Mouse (Mus musculus) CH12.LX (cell line): Measurements from ENCODE around the gene Gm39653. TPM values are rescaled to one million over a fixed set of nuclear protein-coding genes. Genes with fewer than 3 reads are reported as not detected.

Experiments
- DNase-seq: peaks from one replicate; pipeline ENCODE4 v3.0.0-alpha.2; 2013; ENCODE audit errors: extremely low read depth
- H3K27ac ChIP-seq: 2 replicates; pipeline ENCODE4 v1.5.1; 2012; ENCODE audit warnings: low read depth, mild to moderate bottlenecking, control low read depth, moderate library complexity; ENCODE audit not compliant: insufficient read depth
- H3K27me3 ChIP-seq: replicated peaks from 2 replicates; pipeline ENCODE3; 2012; ENCODE audit warnings: inconsistent platforms
- H3K36me3 ChIP-seq, 2 experiments: replicated peaks in 1 of 2; 2 replicates each; pipeline versions ENCODE3 to v1.6.1; 2012; ENCODE audit warnings: inconsistent platforms in 1 of 2, low read length in 1 of 2, mild to moderate bottlenecking in 1 of 2, mixed read lengths in 1 of 2, moderate library complexity in 1 of 2; ENCODE audit not compliant: control insufficient read depth in 1 of 2, insufficient read depth in 1 of 2
- H3K4me1 ChIP-seq, 2 experiments: 2 replicates each; pipeline ENCODE4 v1.6.1; 2012; ENCODE audit warnings: inconsistent platforms in 1 of 2, moderate library complexity in 1 of 2; ENCODE audit not compliant: insufficient read depth in 2 of 2, control insufficient read depth in 1 of 2
- H3K4me2 ChIP-seq: 2 replicates; pipeline ENCODE4 v1.6.1; 2012; ENCODE audit warnings: low read depth, mild to moderate bottlenecking, control low read depth; ENCODE audit not compliant: poor library complexity, insufficient read depth, severe bottlenecking
- H3K4me3 ChIP-seq, 3 experiments: fragments of 150-350 bp in 1 of 3; sonication (generic) in 1 of 3; replicated peaks in 1 of 3; 2 replicates each; pipeline versions ENCODE3 to v1.5.1; 2011 to 2012; ENCODE audit warnings: low read depth in 2 of 3, low read length in 2 of 3, mild to moderate bottlenecking in 2 of 3, moderate library complexity in 2 of 3, control low read depth in 1 of 3, improper control_type of control experiment in 1 of 3, inconsistent platforms in 1 of 3, mixed read lengths in 1 of 3; ENCODE audit not compliant: poor library complexity in 1 of 3
- H3K79me2 ChIP-seq: replicated peaks from 2 replicates; pipeline ENCODE4 v1.6.1; 2012; ENCODE audit warnings: mild to moderate bottlenecking, moderate library complexity; ENCODE audit not compliant: control insufficient read depth, poor library complexity, insufficient read depth, severe bottlenecking; ENCODE audit errors: extremely low read depth
- H3K9ac ChIP-seq: 2 replicates; pipeline ENCODE4 v1.6.1; 2012; ENCODE audit warnings: low read depth, mild to moderate bottlenecking, control low read depth, moderate library complexity; ENCODE audit not compliant: insufficient read depth
- H3K9me3 ChIP-seq: replicated peaks from 2 replicates; pipeline ENCODE3; 2012; ENCODE audit warnings: low read length, inconsistent platforms, mixed read lengths
- BHLHE40 ChIP-seq: IDR thresholded peaks from 2 replicates; pipeline ENCODE4 v1.6.1; 2011; ENCODE audit warnings: mild to moderate bottlenecking, low read depth, low read length, improper control_type of control experiment
- CHD1 ChIP-seq: IDR thresholded peaks from 2 replicates; pipeline ENCODE4 v1.6.1; 2012; ENCODE audit warnings: low read depth, low read length, improper control_type of control experiment, inconsistent platforms
- CTCF ChIP-seq, 2 experiments: IDR thresholded peaks in 1 of 2; conservative IDR thresholded peaks in 1 of 2; 2 replicates each; pipeline ENCODE4 v1.5.1; 2011 to 2012; ENCODE audit warnings: low read depth in 2 of 2, low read length in 2 of 2, improper control_type of control experiment in 1 of 2, inconsistent platforms in 1 of 2, mild to moderate bottlenecking in 1 of 2, moderate library complexity in 1 of 2
- E2F4 ChIP-seq: IDR thresholded peaks from 2 replicates; pipeline ENCODE4 v1.6.1; 2011; ENCODE audit warnings: low read depth, low read length, improper control_type of control experiment; ENCODE audit not compliant: insufficient replicate concordance
- ELF1 ChIP-seq: IDR thresholded peaks from 2 replicates; pipeline ENCODE4 v1.6.1; 2014; ENCODE audit warnings: low read depth, mild to moderate bottlenecking, inconsistent platforms, low read length, improper control_type of control experiment
- EP300 ChIP-seq: IDR thresholded peaks from 2 replicates; pipeline ENCODE4 v1.6.1; 2011; ENCODE audit warnings: low read length, improper control_type of control experiment
- GABPA ChIP-seq: IDR thresholded peaks from 2 replicates; pipeline ENCODE4 v1.6.1; 2012; ENCODE audit warnings: low read depth, low read length, improper control_type of control experiment, inconsistent platforms; ENCODE audit not compliant: insufficient replicate concordance
- HCFC1 ChIP-seq: IDR thresholded peaks from 2 replicates; pipeline ENCODE4 v1.6.1; 2012; ENCODE audit warnings: low read depth, mild to moderate bottlenecking, inconsistent platforms, low read length, improper control_type of control experiment
- IRF4 ChIP-seq: IDR thresholded peaks from 2 replicates; pipeline ENCODE4 v1.6.1; 2014; ENCODE audit warnings: low read depth, mild to moderate bottlenecking, inconsistent platforms, low read length, improper control_type of control experiment
- JUN ChIP-seq: IDR thresholded peaks from 2 replicates; pipeline ENCODE4 v1.6.1; 2011; ENCODE audit warnings: low read depth, mild to moderate bottlenecking, low read length, improper control_type of control experiment, moderate library complexity; ENCODE audit not compliant: insufficient read depth
- JUND ChIP-seq: conservative IDR thresholded peaks from 2 replicates; pipeline ENCODE4 v1.6.1; 2011; ENCODE audit warnings: low read depth, low read length, improper control_type of control experiment
- MAFK ChIP-seq: IDR thresholded peaks from 2 replicates; pipeline ENCODE4 v1.6.1; 2011; ENCODE audit warnings: low read length, improper control_type of control experiment; ENCODE audit not compliant: insufficient replicate concordance
- MAZ ChIP-seq: IDR thresholded peaks from 2 replicates; pipeline ENCODE4 v1.6.1; 2012; ENCODE audit warnings: low read depth, mild to moderate bottlenecking, inconsistent platforms, low read length, improper control_type of control experiment, moderate library complexity
- MEF2A ChIP-seq: IDR thresholded peaks from 2 replicates; pipeline ENCODE4 v1.6.1; 2014; ENCODE audit warnings: low read depth, mild to moderate bottlenecking, inconsistent platforms, low read length, improper control_type of control experiment, borderline replicate concordance
- MXI1 ChIP-seq: IDR thresholded peaks from 2 replicates; pipeline ENCODE4 v1.6.1; 2011; ENCODE audit warnings: mild to moderate bottlenecking, low read depth, low read length, improper control_type of control experiment
- MYC ChIP-seq: IDR thresholded peaks from 2 replicates; pipeline ENCODE4 v1.6.1; 2011; ENCODE audit warnings: low read depth, mild to moderate bottlenecking, improper control_type of control experiment, low read length
- NELFE ChIP-seq: IDR thresholded peaks from 2 replicates; pipeline ENCODE4 v1.6.1; 2011; ENCODE audit warnings: low read depth, low read length, improper control_type of control experiment
- NRF1 ChIP-seq: IDR thresholded peaks from 2 replicates; pipeline ENCODE4 v1.6.1; 2014; ENCODE audit warnings: low read depth, mild to moderate bottlenecking, inconsistent platforms, low read length, improper control_type of control experiment, moderate library complexity
- POLR2A ChIP-seq: IDR thresholded peaks from 2 replicates; pipeline ENCODE4 v1.6.1; 2011; ENCODE audit warnings: low read depth, mild to moderate bottlenecking, improper control_type of control experiment, low read length
- RAD21 ChIP-seq: IDR thresholded peaks from 2 replicates; pipeline ENCODE4 v1.6.1; 2011; ENCODE audit warnings: low read depth, mild to moderate bottlenecking, low read length, improper control_type of control experiment, moderate library complexity
- RCOR1 ChIP-seq: conservative IDR thresholded peaks from 2 replicates; pipeline ENCODE4 v1.6.1; 2012; ENCODE audit warnings: low read depth, mild to moderate bottlenecking, inconsistent platforms, low read length, improper control_type of control experiment
- SMC3 ChIP-seq: IDR thresholded peaks from 2 replicates; pipeline ENCODE4 v1.6.1; 2011; ENCODE audit warnings: low read depth, low read length, improper control_type of control experiment
- TBP ChIP-seq: conservative IDR thresholded peaks from 2 replicates; pipeline ENCODE4 v1.6.1; 2011; ENCODE audit warnings: low read depth, low read length, improper control_type of control experiment
- TCF12 ChIP-seq: IDR thresholded peaks from 2 replicates; pipeline ENCODE4 v1.6.1; 2014; ENCODE audit warnings: low read depth, mild to moderate bottlenecking, inconsistent platforms, low read length, improper control_type of control experiment
- USF1 ChIP-seq: IDR thresholded peaks from 2 replicates; pipeline ENCODE4 v1.6.1; 2014; ENCODE audit warnings: low read depth, mild to moderate bottlenecking, inconsistent platforms, low read length, improper control_type of control experiment
- USF2 ChIP-seq: conservative IDR thresholded peaks from 2 replicates; pipeline ENCODE4 v1.6.1; 2011; ENCODE audit warnings: low read depth, low read length, improper control_type of control experiment
- ZC3H11A ChIP-seq: IDR thresholded peaks from 2 replicates; pipeline ENCODE4 v1.6.1; 2012; ENCODE audit warnings: low read depth, mild to moderate bottlenecking, inconsistent platforms, low read length, improper control_type of control experiment
- ZKSCAN1 ChIP-seq: IDR thresholded peaks from 2 replicates; pipeline ENCODE4 v1.6.1; 2012; ENCODE audit warnings: low read depth, inconsistent platforms, low read length, improper control_type of control experiment, borderline replicate concordance
- ZMIZ1 ChIP-seq: IDR thresholded peaks from 2 replicates; pipeline ENCODE4 v1.6.1; 2012; ENCODE audit warnings: low read depth, mild to moderate bottlenecking, inconsistent platforms, low read length, improper control_type of control experiment
- ZNF384 ChIP-seq: IDR thresholded peaks from 2 replicates; pipeline ENCODE4 v1.6.1; 2012; ENCODE audit warnings: low read depth, low read length, improper control_type of control experiment, inconsistent platforms
- dilution Hi-C: fragments of 300-500 bp; cut with MboI; formaldehyde crosslinking; loops from 2 replicates; pipeline ENCODE4 v1.14.3; 2020; ENCODE audit warnings: low sequenced_read_pairs; ENCODE audit not compliant: extremely low pct_unique_long_range_greater_than_20kb, extremely low pct_ligation_motif_present
- in situ Hi-C: fragments of 300-500 bp; cut with MboI; formaldehyde crosslinking; loops from 3 replicates; pipeline ENCODE4 v1.14.3; 2019; ENCODE audit warnings: low sequenced_read_pairs, low pct_ligation_motif_present, low pct_unique_long_range_greater_than_20kb, mixed read lengths
- polyA plus RNA-seq: library from polyadenylated mRNA; unstranded; fragments of >175 nt; gene quantifications from 2 replicates; pipeline ENCODE4 v1.2.1, GENCODE M21; 2012; ENCODE audit warnings: low read depth; ENCODE audit not compliant: insufficient read length
- total RNA-seq, 2 experiments: library from RNA; depleted of rRNA; stranded (reverse); fragments of 300-350 nt in 1 of 2; fragments of >200 nt in 1 of 2; gene quantifications; 2 replicates each; pipeline ENCODE4 v1.2.3; 2012 to 2014

Gm39653 gene
- total and polyA plus RNA-seq, 3 experiments: not detected

GRCm38 (mm10) chr1:63639921-63640320, 24.2 kb downstream of the Gm39653 start:
- Histone ChIP-seq H3K4me2 (no peak overlapping the region), H3K4me3 (no peak overlapping the region), H3K27ac (no peak overlapping the region), H3K4me1 (no peaks in the 10 kb centered on the region), H3K27me3 (no peaks in the 10 kb centered on the region), H3K9me3 (no peaks in the 10 kb centered on the region), H3K36me3 (no peaks in the 10 kb centered on the region), H3K9ac (no peak overlapping the region), H3K79me2 (no peaks in the 10 kb centered on the region)
- in situ Hi-C loops: no loop called here
- TF ChIP-seq EP300 (no peak), ZMIZ1 (no peak), MAZ (no peak), E2F4 (no peak), BHLHE40 (no peak), ZC3H11A (no peak), MAFK (no peak), ELF1 (no peak), NRF1 (no peak), ZKSCAN1 (no peak), USF1 (no peak), RAD21 (no peak), MEF2A (no peak)
- dilution Hi-C loops: no loop called here
- no peak for DNase-seq

DNA sequence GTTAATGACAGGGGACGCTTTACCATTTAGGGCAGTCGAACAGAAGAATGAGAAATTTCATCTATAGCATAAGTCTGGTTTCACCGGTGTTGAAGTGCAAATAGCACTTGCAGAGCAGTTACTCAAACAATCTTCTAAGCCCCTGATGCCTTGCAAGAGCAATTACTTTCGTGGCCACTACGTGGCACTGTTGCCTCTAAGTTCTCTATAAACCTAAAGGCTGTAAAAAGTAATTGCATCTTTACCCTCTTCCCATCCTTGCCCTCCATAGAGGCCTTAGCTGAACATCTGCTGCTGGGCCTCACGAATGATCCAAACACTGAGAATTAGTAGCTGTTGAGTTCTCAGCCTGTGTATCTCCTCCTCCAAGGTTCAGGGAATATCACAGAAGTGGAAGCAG, 42.2 kb downstream of the Gm39653 start:
- 0 out of 2 replicates have a peak overlapping the region, but pooled peaks have one; percentile 24 for H3K4me2 ChIP-seq
- in situ Hi-C loops: loop anchor here (25.0 kb wide), 2 partner anchors 1054 to 1354 kb away; no protein-coding TSS in a partner anchor
- H3K4me1 ChIP-seq: no peaks in the 10 kb centered on the region
- H3K27me3 ChIP-seq: no peaks in the 10 kb centered on the region
- no peak overlapping the region for H3K4me3 ChIP-seq
- no peak overlapping the region for H3K9ac ChIP-seq
- dilution Hi-C loops: no loop called here
- H3K36me3 ChIP-seq: no peaks in the 10 kb centered on the region
- peak; percentile 77 for DNase-seq
- no peaks in the 10 kb centered on the region for H3K9me3 ChIP-seq
- TF ChIP-seq MEF2A: no peak
- TF ChIP-seq USF2: no peak
- TF ChIP-seq MXI1: no peak
- no peak for TF ChIP-seq TCF12
- TF ChIP-seq CHD1: no peak
- TF ChIP-seq NELFE: no peak
- no peak for TF ChIP-seq GABPA
- TF ChIP-seq IRF4: no peak
- TF ChIP-seq RAD21: peak; percentile 54
- no peak for TF ChIP-seq JUND
- TF ChIP-seq SMC3: peak; percentile 54
- no peak for TF ChIP-seq RCOR1
- TF ChIP-seq JUN: no peak
- TF ChIP-seq HCFC1: no peak
- TF ChIP-seq ELF1: no peak
- TF ChIP-seq NRF1: no peak
- TF ChIP-seq ZNF384: no peak
- TF ChIP-seq POLR2A: no peak
- no peak for TF ChIP-seq TBP
- peak; percentile 82 to 94 for TF ChIP-seq CTCF (conservative IDR thresholded peaks at IDR 0.05 in 1 of 2, IDR thresholded peaks at IDR 0.05 in 1 of 2; ENCODE audit: low read depth in 2 of 2, low read length in 2 of 2)
- TF ChIP-seq BHLHE40: no peak
- TF ChIP-seq MYC: no peak
- no peaks in the 10 kb centered on the region for H3K79me2 ChIP-seq
- no peak overlapping the region for H3K27ac ChIP-seq
